24 mouse cellular contexts compared by ENCODE assay signal in the genomic region with DNA sequence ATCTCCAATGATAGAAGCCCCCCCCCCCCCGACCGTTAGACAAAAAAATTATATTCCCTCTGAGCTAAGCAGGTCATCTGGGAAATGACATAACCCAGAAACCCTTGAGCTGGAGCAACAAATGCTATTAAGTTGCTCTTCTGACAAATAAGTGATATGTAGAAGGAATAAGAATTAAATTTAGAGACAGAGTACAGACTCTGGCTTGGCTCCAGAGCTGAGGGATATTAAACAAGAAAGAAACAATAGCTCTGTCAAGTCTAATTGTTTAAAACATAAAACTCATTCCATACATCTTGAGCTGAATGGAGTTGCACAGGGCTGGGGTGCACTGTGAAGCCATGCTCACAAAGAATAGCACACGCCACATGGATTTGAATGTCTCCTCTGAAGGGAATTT.
A peak's percentile ranks its signal among the peaks of the same experiment; 100 is the strongest.
DNase-seq lines count a peak whose midpoint lies in the region; ATAC-seq lines count a peak whose summit lies in the region.
"Had no signal": no experiment of that assay in that cellular context is flagged by ENCODE, and none has a peak within 500 bp of the region (broad histone marks: within the 10 kb centered on the region; RNA-seq: fewer than 3 reads in every experiment).

No protein-coding gene starts in this region.

- DNase-seq in hindbrain, embryonic 11.5 days (ENCODE audit: low spot score), result no peak
- DNase-seq in kidney, postnatal 10 days, result peak; percentile 11
- no peak for DNase-seq in kidney, adult 8-10 months
- peak; percentile 82 for DNase-seq in MN1 (ENCODE audit: low spot score)
- peak; percentile 56 for DNase-seq in retina, embryonic 14.5 days (ENCODE audit: low spot score)
- no peak for DNase-seq in forebrain, embryonic 11.5 days (ENCODE audit: low spot score)
- DNase-seq: cerebellum, adult 11-12 months; cerebellum, postnatal 10 days; gastrocnemius, postnatal 25 days; heart, adult 2 months; heart, postnatal 14 days; left cerebral cortex, postnatal 4 days; liver, postnatal 0 days; right cerebral cortex, postnatal 25 days; thymus, adult 18-20 months; thymus, postnatal 36 days had no signal

- ATAC-seq in hindbrain, embryonic 12.5 days (ENCODE audit: low FRiP score), result 0 out of 2 replicates have a peak, but pooled peaks have one; percentile 43
- no peak for ATAC-seq in hindbrain, embryonic 11.5 days (ENCODE audit: low FRiP score)
- ATAC-seq in forebrain, embryonic 11.5 days (replicated peaks; ENCODE audit: low FRiP score), result no peak
- ATAC-seq: liver, postnatal 0 days; lung, postnatal 0 days; midbrain, embryonic 15.5 days had no signal

- no peaks in the 10 kb centered on the region for H3K36me3 ChIP-seq in hindbrain, embryonic 12.5 days
- no peaks in the 10 kb centered on the region for H3K36me3 ChIP-seq in hindbrain, embryonic 11.5 days (ENCODE audit: control insufficient read depth, insufficient read depth, low read length)
- H3K36me3 ChIP-seq in forebrain, embryonic 11.5 days (ENCODE audit: control insufficient read depth, insufficient read depth, low read length), result no peaks in the 10 kb centered on the region
- H3K36me3 ChIP-seq: forebrain, embryonic 12.5 days; heart, embryonic 13.5 days; hindbrain, embryonic 13.5 days; midbrain, embryonic 15.5 days had no signal

- no peak overlapping the region for H3K4me3 ChIP-seq in hindbrain, embryonic 12.5 days
- H3K4me3 ChIP-seq in hindbrain, embryonic 11.5 days (ENCODE audit: low read depth, low read length), result no peak overlapping the region
- H3K4me3 ChIP-seq in forebrain, embryonic 11.5 days (ENCODE audit: low read depth, low read length), result no peak overlapping the region
- H3K4me3 ChIP-seq: forebrain, embryonic 12.5 days; heart, adult 2 months; heart, embryonic 13.5 days; hindbrain, embryonic 13.5 days; midbrain, embryonic 15.5 days had no signal

- no peak overlapping the region for H3K9ac ChIP-seq in hindbrain, embryonic 12.5 days
- no peak overlapping the region for H3K9ac ChIP-seq in hindbrain, embryonic 11.5 days (ENCODE audit: low read depth, low read length)
- H3K9ac ChIP-seq in forebrain, embryonic 11.5 days (ENCODE audit: low read length), result no peak overlapping the region
- H3K9ac ChIP-seq: forebrain, embryonic 12.5 days; heart, embryonic 13.5 days; hindbrain, embryonic 13.5 days; liver, postnatal 0 days; midbrain, embryonic 15.5 days had no signal

- H3K4me1 ChIP-seq in hindbrain, embryonic 12.5 days, result 0 out of 2 replicates have a peak, but pooled peaks cover 5% of the 10 kb centered on the region
- H3K4me1 ChIP-seq in hindbrain, embryonic 11.5 days (replicated peaks; ENCODE audit: control insufficient read depth, insufficient read depth, low read length), result no peaks in the 10 kb centered on the region
- no peaks in the 10 kb centered on the region for H3K4me1 ChIP-seq in forebrain, embryonic 11.5 days (replicated peaks; ENCODE audit: control insufficient read depth, insufficient read depth, low read length)
- H3K4me1 ChIP-seq: heart, embryonic 13.5 days; hindbrain, embryonic 13.5 days had no signal

- no peak overlapping the region for H3K27ac ChIP-seq in hindbrain, embryonic 12.5 days
- H3K27ac ChIP-seq in hindbrain, embryonic 11.5 days (ENCODE audit: low read depth, low read length), result no peak overlapping the region
- H3K27ac ChIP-seq in forebrain, embryonic 11.5 days (ENCODE audit: low read depth, low read length), result no peak overlapping the region
- H3K27ac ChIP-seq: forebrain, embryonic 12.5 days; heart, adult 2 months; heart, embryonic 13.5 days; hindbrain, embryonic 13.5 days; macrophage; midbrain, embryonic 15.5 days had no signal

- 78% methylated on average over 3 of the region's 3 CpGs for WGBS in hindbrain, embryonic 12.5 days
- 77% methylated on average over 3 of the region's 3 CpGs for WGBS in hindbrain, embryonic 11.5 days
- 81% methylated on average over 3 of the region's 3 CpGs for WGBS in forebrain, embryonic 11.5 days

- H3K27me3 ChIP-seq in hindbrain, embryonic 12.5 days, result no peaks in the 10 kb centered on the region; the same call in 1 of the 2 replicates
- no peaks in the 10 kb centered on the region for H3K27me3 ChIP-seq in hindbrain, embryonic 11.5 days (ENCODE audit: control insufficient read depth, insufficient read depth, low read length)
- H3K27me3 ChIP-seq in forebrain, embryonic 11.5 days (ENCODE audit: control insufficient read depth, insufficient read depth, low read length), result no peaks in the 10 kb centered on the region
- H3K27me3 ChIP-seq: forebrain, embryonic 12.5 days; heart, embryonic 13.5 days; hindbrain, embryonic 13.5 days; midbrain, embryonic 15.5 days had no signal

- H3K9me3 ChIP-seq in hindbrain, embryonic 12.5 days (replicated peaks), result no peaks in the 10 kb centered on the region
- no peaks in the 10 kb centered on the region for H3K9me3 ChIP-seq in hindbrain, embryonic 11.5 days (ENCODE audit: control insufficient read depth, low read length)
- H3K9me3 ChIP-seq in forebrain, embryonic 11.5 days (ENCODE audit: control insufficient read depth, low read length), result no peaks in the 10 kb centered on the region
- H3K9me3 ChIP-seq: forebrain, embryonic 12.5 days; heart, embryonic 13.5 days; hindbrain, embryonic 13.5 days; midbrain, embryonic 15.5 days had no signal

- no peak overlapping the region for H3K4me2 ChIP-seq in hindbrain, embryonic 12.5 days (replicated peaks)
- no peak overlapping the region for H3K4me2 ChIP-seq in hindbrain, embryonic 11.5 days (replicated peaks; ENCODE audit: low read depth, low read length)
- H3K4me2 ChIP-seq in forebrain, embryonic 11.5 days (ENCODE audit: low read depth, low read length, severe bottlenecking), result no peak overlapping the region
- H3K4me2 ChIP-seq: forebrain, embryonic 12.5 days; heart, embryonic 13.5 days; hindbrain, embryonic 13.5 days; liver, embryonic 11.5 days; midbrain, embryonic 15.5 days had no signal

Comparison
In these comparisons a context has a peak if more than half of its experiments do, and no peak if none do; other contexts are left out.
1. DNase-seq: peak in kidney, postnatal 10 days (single experiment), MN1 (single experiment) and retina, embryonic 14.5 days (single experiment); none in hindbrain, embryonic 11.5 days (single experiment), kidney, adult 8-10 months (0 of 2) and forebrain, embryonic 11.5 days (single experiment).